Mouse (Mus musculus) lung, embryonic 15.5 days (tissue): ENCODE measurements at regions not wholly inside any gene's neighbourhood (a gene's known extent, or its start where the extent isn't known, plus 50 kb on each side); places are given as distances from the start of the nearest gene placed in this dataset.

Experiments used
- ATAC-seq: fragments of 200-750 bp; cut with Nextera tagmentation; 2 replicates; pipeline ENCODE4 v1.8.0; 2017; ENCODE audit warnings: moderate number of reproducible peaks, borderline replicate concordance; ENCODE audit not compliant: low FRiP score, low TSS enrichment; ENCODE audit errors: extremely low read depth
- H3K27ac ChIP-seq: fragments of 300-500 bp; sonication (generic); 2 replicates; pipeline ENCODE4 v1.5.1; 2015; ENCODE audit warnings: moderate library complexity, mild to moderate bottlenecking, inconsistent platforms
- H3K27me3 ChIP-seq: fragments of 300-500 bp; sonication (generic); 2 replicates; pipeline ENCODE4 v1.6.1; 2015; ENCODE audit warnings: inconsistent platforms
- H3K36me3 ChIP-seq: fragments of 300-500 bp; sonication (generic); 2 replicates; pipeline ENCODE4 v1.6.1; 2015; ENCODE audit warnings: inconsistent platforms
- H3K4me1 ChIP-seq: fragments of 300-500 bp; sonication (generic); 2 replicates; pipeline ENCODE4 v1.6.1; 2015; ENCODE audit warnings: inconsistent platforms
- H3K4me2 ChIP-seq: fragments of 300-500 bp; sonication (generic); 2 replicates; pipeline ENCODE4 v1.6.1; 2015; ENCODE audit warnings: inconsistent platforms, mild to moderate bottlenecking, moderate library complexity
- H3K4me3 ChIP-seq: fragments of 300-500 bp; sonication (generic); 2 replicates; pipeline ENCODE4 v1.5.1; 2015; ENCODE audit warnings: mild to moderate bottlenecking, inconsistent platforms
- H3K9ac ChIP-seq: fragments of 300-500 bp; sonication (generic); 2 replicates; pipeline ENCODE4 v1.6.1; 2015; ENCODE audit warnings: inconsistent platforms
- H3K9me3 ChIP-seq: fragments of 300-500 bp; sonication (generic); 2 replicates; pipeline ENCODE4 v1.6.1; 2016; ENCODE audit warnings: inconsistent platforms
- WGBS: fragments of 180-500 bp; shearing (Covaris S2); methylation state at CpG from one replicate; pipeline ENCODE4 v1.1.7; 2015; 5-methylcytosine and 5-hydroxymethylcytosine counted together

- 84% methylated on average over 3 of the region's 3 CpGs for WGBS
- Histone ChIP-seq H3K9me3 (no peaks in the 10 kb centered on the region), H3K9ac (no peak overlapping the region), H3K36me3 (no peaks in the 10 kb centered on the region), H3K4me3 (no peak overlapping the region), H3K27me3 (no peaks in the 10 kb centered on the region), H3K4me2 (no peak overlapping the region), H3K27ac (no peak overlapping the region), H3K4me1 (no peaks in the 10 kb centered on the region)
- ATAC-seq = no peak
These were observed 986.3 kb downstream of the Diaph3 start for GRCm38 (mm10) chr14:86154688-86155087.

GRCm38 (mm10) chr14:86151276-86151675 lies 989.8 kb downstream of the Diaph3 start:
- no peak for ATAC-seq
- Histone ChIP-seq H3K4me2 (no peak overlapping the region), H3K36me3 (no peaks in the 10 kb centered on the region), H3K27me3 (no peaks in the 10 kb centered on the region), H3K4me3 (no peak overlapping the region), H3K9me3 (no peaks in the 10 kb centered on the region), H3K4me1 (no peaks in the 10 kb centered on the region), H3K27ac (no peak overlapping the region), H3K9ac (no peak overlapping the region)
- WGBS = 83% methylated on average over 1 of the region's 1 CpGs

DNA sequence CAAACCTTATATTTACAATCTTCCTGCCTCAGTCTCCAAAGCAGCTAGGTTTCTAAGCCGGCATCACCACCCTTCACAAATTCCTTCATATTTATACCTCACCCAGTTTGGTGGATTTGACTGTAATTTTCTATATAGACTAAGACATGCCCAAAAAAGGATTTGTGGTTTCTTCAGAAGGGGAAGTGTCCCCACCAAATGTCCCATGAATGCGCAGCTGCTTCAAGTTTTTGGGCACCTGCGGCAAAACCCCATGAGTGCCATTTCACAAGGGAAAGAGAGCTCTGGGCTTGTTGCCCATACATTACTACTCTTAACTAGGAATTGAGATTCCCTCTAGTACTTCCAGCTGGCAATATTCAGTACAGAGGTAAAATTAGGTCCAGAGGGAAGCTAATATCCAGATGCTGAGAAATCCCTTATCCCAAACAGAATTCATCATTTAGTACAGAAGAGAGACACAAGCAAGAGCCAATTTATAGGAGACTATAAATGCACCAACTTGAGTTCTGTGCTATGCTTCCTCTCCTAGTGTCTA lies 990.6 kb downstream of the Diaph3 start:
- Histone ChIP-seq H3K9ac (no peak overlapping the region), H3K4me1 (no peaks in the 10 kb centered on the region), H3K4me3 (no peak overlapping the region), H3K9me3 (no peaks in the 10 kb centered on the region), H3K27ac (no peak overlapping the region), H3K27me3 (no peaks in the 10 kb centered on the region), H3K36me3 (no peaks in the 10 kb centered on the region), H3K4me2 (no peak overlapping the region)
- 89% methylated on average over 3 of the region's 3 CpGs for WGBS
- ATAC-seq = no peak

GRCm38 (mm10) chr14:86115254-86116057 lies 1025.6 kb downstream of the Diaph3 start:
- peak; percentile 69; the same call in 1 of the 2 replicates for ATAC-seq
- Histone ChIP-seq H3K36me3 (no peaks in the 10 kb centered on the region), H3K27me3 (no peaks in the 10 kb centered on the region), H3K9ac (no peak overlapping the region), H3K4me1 (peaks cover 11% of the 10 kb centered on the region), H3K4me2 (no peak overlapping the region), H3K4me3 (no peak overlapping the region), H3K27ac (0 out of 2 replicates have a peak overlapping the region, but pooled peaks have one; percentile 17), H3K9me3 (no peaks in the 10 kb centered on the region)
- WGBS = 25% methylated on average over 4 of the region's 4 CpGs

DNA sequence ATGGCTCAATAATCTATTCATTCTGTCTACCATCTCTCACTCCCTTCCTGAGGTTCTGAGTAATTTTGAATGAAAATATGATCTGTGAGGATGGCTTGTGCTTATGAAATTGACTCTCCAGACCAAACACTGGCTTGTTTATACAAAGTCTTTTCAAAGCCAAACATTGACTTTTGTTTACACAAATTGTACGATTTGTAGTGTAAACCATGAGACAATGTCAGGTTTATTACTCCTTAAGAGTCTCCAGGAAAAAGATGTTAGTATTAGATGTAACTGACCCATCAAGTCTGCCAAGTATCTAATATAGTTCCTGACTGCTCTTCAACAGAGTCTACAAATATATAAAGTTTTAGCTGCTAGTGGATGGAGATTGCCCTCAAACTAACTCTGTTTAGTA lies 1039.5 kb downstream of the Diaph3 start:
- H3K4me2 ChIP-seq = no peak overlapping the region
- H3K4me3 ChIP-seq = no peak overlapping the region
- no peak overlapping the region for H3K27ac ChIP-seq
- no peaks in the 10 kb centered on the region for H3K36me3 ChIP-seq
- H3K9me3 ChIP-seq = no peaks in the 10 kb centered on the region
- 0 out of 2 replicates have a peak, but pooled peaks cover 2% of the 10 kb centered on the region for H3K4me1 ChIP-seq
- H3K27me3 ChIP-seq = no peaks in the 10 kb centered on the region
- WGBS = 12% methylated on average over 1 of the region's 1 CpGs
- H3K9ac ChIP-seq = no peak overlapping the region
- peak; percentile 91 for ATAC-seq

- no peak overlapping the region for H3K4me2 ChIP-seq
- WGBS = 29% methylated on average over 6 of the region's 6 CpGs
- peak overlapping the region; percentile 53 for H3K27ac ChIP-seq
- H3K9ac ChIP-seq = no peak overlapping the region
- H3K4me1 ChIP-seq = peaks cover 11% of the 10 kb centered on the region
- no peaks in the 10 kb centered on the region for H3K36me3 ChIP-seq
- H3K4me3 ChIP-seq = no peak overlapping the region
- H3K9me3 ChIP-seq = no peaks in the 10 kb centered on the region
- H3K27me3 ChIP-seq = no peaks in the 10 kb centered on the region
- peak; percentile 89; the same call in 1 of the 2 replicates for ATAC-seq
These were observed 1070.5 kb downstream of the Diaph3 start for GRCm38 (mm10) chr14:86070313-86071100.

- Histone ChIP-seq H3K36me3 (no peaks in the 10 kb centered on the region), H3K4me3 (no peak overlapping the region), H3K4me2 (no peak overlapping the region), H3K27ac (peak overlapping the region; percentile 33), H3K9ac (no peak overlapping the region), H3K27me3 (no peaks in the 10 kb centered on the region), H3K9me3 (no peaks in the 10 kb centered on the region), H3K4me1 (peaks cover 11% of the 10 kb centered on the region)
- 36% methylated on average over 1 of the region's 1 CpGs for WGBS
- no peak for ATAC-seq
These were observed 1071.7 kb downstream of the Diaph3 start for GRCm38 (mm10) chr14:86069329-86069728.

DNA sequence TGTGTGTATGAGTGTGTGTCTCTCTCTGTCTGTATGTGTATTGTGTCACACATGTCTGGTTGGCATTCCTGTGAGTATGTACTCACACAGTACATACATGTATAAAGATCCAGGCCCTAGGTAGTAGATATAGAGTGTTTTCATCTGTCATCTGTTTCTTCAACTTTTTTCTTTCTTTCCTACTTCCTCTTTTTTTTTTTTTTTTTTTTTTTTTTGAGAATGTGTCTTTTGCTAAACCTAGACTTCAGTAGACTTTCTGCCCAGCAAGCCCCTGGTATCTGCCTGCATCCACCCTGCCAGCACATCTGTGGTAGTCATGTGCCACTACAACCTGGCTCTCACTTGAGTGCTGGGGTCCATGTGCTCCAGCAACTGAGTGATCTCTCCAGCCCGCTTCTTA lies 1073.3 kb downstream of the Diaph3 start:
- Histone ChIP-seq H3K27me3 (no peaks in the 10 kb centered on the region), H3K36me3 (no peaks in the 10 kb centered on the region), H3K4me3 (no peak overlapping the region), H3K9ac (no peak overlapping the region), H3K27ac (no peak overlapping the region), H3K4me2 (no peak overlapping the region), H3K9me3 (no peaks in the 10 kb centered on the region), H3K4me1 (peaks cover 11% of the 10 kb centered on the region)
- no peak for ATAC-seq
- 93% methylated on average over 1 of the region's 1 CpGs for WGBS

- no peak overlapping the region for H3K4me2 ChIP-seq
- no peaks in the 10 kb centered on the region for H3K9me3 ChIP-seq
- no peaks in the 10 kb centered on the region for H3K36me3 ChIP-seq
- H3K9ac ChIP-seq = no peak overlapping the region
- no peak overlapping the region for H3K27ac ChIP-seq
- H3K4me3 ChIP-seq = no peak overlapping the region
- ATAC-seq = no peak
- H3K27me3 ChIP-seq = no peaks in the 10 kb centered on the region
- no peaks in the 10 kb centered on the region for H3K4me1 ChIP-seq
- 80% methylated on average over 3 of the region's 3 CpGs for WGBS
These were observed 1077.5 kb downstream of the Diaph3 start for GRCm38 (mm10) chr14:86063620-86063943.

DNA sequence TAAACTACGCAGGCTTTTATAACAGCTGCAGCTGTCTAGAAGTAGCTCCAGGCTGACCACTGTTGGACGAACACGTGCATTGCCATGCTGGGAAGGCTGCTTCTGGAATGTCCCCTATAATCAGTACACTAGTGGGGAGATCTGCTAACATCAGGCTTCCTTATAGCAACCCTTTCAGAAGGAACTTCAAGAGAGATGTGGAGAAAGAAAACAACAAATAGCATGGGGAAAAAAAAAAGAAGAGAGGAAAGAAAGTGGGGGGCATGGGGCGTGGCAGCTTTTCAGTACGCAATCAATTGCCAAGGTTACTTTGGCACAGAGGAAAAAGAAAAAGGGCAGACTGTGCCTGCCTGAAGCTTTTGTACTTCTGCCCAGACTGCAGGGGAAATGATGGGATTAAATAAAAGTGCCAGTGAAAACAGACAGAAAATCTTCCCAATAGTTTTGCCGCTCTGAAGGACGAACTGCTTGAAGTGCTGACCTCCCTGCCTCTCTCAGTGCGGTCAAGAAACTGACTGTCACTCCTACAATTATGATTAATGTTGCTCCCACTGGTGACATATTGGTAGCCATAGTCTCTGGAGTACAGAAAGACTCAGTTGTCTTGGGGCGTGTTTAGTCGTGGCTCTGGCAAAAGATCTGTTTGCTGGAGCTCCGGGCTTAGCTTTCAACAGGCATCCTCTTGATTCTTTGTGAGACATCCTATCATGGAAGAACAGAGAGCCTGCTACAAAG lies 1078.0 kb downstream of the Diaph3 start:
- Histone ChIP-seq H3K4me1 (no peaks in the 10 kb centered on the region), H3K27me3 (no peaks in the 10 kb centered on the region), H3K27ac (no peak overlapping the region), H3K36me3 (no peaks in the 10 kb centered on the region), H3K9ac (no peak overlapping the region), H3K9me3 (no peaks in the 10 kb centered on the region), H3K4me2 (no peak overlapping the region), H3K4me3 (no peak overlapping the region)
- 66% methylated on average over 11 of the region's 11 CpGs for WGBS
- 0 out of 2 replicates have a peak, but pooled peaks have one; percentile 64 for ATAC-seq

DNA sequence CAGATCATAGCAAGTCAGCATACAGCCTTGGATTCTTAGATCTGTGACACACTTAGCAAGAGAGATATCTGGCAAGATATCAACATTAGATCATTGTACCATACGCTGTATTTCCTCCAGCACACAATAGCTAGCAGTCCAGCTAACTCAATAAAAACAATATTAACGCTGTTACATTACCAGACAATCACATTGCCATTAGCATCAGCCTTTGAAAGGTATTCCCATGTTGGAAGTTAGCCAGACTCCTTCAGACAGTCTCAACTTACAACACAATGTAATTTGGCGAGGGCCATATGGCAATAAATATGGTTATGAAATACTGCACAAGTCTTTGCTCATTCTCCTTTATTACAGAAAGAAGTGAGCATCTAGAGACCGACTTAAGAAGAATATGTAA lies 1084.0 kb downstream of the Diaph3 start:
- H3K27me3 ChIP-seq = no peaks in the 10 kb centered on the region
- no peak overlapping the region for H3K9ac ChIP-seq
- peaks cover 4% of the 10 kb centered on the region for H3K4me1 ChIP-seq
- 27% methylated on average over 4 of the region's 4 CpGs for WGBS
- peak; percentile 90 for ATAC-seq
- no peak overlapping the region for H3K4me2 ChIP-seq
- H3K9me3 ChIP-seq = no peaks in the 10 kb centered on the region
- H3K4me3 ChIP-seq = no peak overlapping the region
- H3K27ac ChIP-seq = no peak overlapping the region
- no peaks in the 10 kb centered on the region for H3K36me3 ChIP-seq
